Mouse (Mus musculus) gastrocnemius, adult 8-10 months (tissue): ENCODE measurements at regions not wholly inside any gene's neighbourhood (a gene's known extent, or its start where the extent isn't known, plus 50 kb on each side); places are given as distances from the start of the nearest gene placed in this dataset.

Experiments
- DNase-seq, 2 experiments: peaks; one replicate each; pipeline ENCODE4 v3.0.0; 2022; ENCODE audit warnings: low spot score in 2 of 2

DNA sequence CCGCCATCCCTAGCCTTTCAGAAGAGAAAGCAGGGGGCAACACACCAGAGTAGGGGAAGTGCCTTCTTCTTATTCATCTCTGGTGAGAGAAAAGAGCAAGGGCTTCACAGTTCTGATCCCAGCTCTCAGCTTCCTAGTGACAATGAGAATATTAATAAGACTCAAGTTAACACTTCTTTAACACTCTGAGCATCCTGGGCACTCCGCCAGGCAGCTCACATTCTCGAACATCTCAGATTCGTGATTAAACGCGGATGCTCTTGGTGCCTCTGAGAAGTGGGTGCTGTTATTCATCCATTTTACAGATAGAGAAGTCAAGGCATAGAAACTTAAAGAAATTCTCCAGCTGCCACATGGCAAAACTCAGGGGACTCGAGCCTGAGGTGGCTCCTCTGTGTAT, 237.1 kb downstream of the Rps15a start:
- no peak for DNase-seq

- no peak for DNase-seq
These were observed 240.7 kb downstream of the Rps15a start for GRCm38 (mm10) chr7:117875241-117875640.

DNA sequence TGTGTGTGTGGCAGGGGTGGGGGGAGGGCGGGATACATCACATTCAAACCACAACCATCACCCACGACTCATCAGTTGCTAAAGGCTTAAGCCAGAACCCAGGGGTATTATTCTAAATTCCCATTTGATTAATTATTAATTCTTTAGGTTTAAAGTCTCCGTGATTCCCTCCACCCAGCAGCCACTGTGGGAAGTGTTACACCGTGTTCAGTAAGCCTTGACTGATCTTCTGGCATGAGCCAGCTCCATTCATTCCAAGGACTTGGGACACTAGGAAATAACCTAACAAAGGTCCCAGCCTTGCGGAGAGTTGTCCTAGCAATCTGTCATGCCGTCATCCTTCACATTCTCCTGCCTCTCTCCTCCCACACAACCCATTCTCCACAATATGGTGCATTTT, 256.6 kb downstream of the Rps15a start:
- no peak for DNase-seq

- no peak for DNase-seq
These were observed 260.0 kb downstream of the Rps15a start for GRCm38 (mm10) chr7:117855955-117856354.

DNA sequence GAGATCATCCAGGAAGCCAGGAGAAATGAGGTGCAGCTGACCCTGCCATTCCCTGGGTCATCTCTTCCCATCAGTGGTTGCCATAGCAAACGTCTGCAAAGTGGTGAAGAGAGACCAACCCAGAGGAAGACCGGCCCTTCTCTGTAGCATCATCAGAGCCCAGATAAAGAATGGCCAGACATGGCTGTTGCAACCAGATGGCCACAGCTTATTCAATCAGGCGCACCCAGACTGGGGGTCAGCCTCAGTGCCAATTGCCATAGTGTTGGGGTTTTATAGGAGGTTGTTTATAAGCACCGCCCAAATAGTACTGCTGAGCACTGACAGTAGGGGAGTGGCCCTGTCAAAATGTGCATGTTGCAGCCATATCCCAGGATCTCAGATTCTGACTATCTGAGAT, 262.3 kb downstream of the Rps15a start:
- DNase-seq, result no peak

DNA sequence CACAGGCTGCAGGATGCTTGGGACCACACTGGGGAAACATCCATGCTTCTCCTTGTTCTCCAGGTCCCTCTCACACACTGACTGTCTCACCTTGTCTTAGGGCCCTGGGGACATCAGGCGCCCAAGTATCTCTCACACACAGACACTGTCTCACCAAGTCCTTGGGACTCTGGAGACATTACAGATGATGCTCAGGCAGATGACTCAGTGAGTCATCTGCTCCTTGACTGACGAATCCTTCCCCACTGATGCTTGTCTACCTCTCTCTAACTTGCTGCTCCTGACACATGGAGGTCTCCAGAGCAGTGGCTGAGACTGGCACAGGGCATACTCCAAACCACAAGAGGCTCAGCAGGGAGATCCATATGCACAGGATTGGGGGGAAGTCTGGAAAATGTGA, 263.1 kb downstream of the Rps15a start:
- DNase-seq, result no peak

DNA sequence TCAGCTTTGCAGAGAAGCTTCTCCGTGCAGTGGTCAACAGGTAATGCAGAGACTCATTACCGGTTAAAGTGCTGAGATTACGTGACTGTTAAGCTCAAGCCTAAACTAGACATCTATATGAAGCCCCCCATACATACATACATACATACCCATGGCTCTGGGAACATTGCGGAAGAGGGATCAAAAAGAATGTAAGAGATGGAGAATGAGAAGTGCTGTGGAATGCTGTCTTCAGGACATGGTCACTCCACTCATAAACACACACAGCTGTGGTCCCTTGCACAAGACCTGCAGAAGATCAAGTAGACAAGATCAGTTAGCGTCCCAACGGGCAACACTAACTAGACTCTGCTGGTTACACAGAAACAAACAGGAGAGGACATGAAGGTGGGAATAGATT, 265.2 kb downstream of the Rps15a start:
- no peak for DNase-seq

DNA sequence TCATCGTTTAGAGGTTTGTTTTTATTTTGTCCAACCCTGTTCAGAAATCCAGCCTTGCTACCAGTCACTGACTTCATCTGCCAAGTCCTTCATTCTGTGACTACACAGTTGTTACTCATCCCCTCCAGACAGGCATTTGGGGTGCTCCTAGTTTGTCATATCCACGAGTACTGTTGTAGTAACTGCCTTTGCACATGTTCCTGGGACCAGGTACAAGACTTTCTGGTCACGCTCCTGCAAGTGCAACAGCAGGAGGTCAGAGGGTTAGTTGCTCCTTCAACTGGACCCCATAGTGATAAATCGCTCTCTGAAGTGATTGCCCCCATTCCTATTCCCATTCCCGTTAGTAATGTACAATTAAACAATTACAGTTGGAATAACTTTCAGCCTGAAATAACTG, 269.9 kb downstream of the Rps15a start:
- no peak for DNase-seq

- no peak for DNase-seq
These were observed 273.2 kb downstream of the Rps15a start for GRCm38 (mm10) chr7:117842780-117843179.

- DNase-seq, result no peak
These were observed 321.0 kb downstream of the Rps15a start for GRCm38 (mm10) chr7:117795035-117795434.

- no peak for DNase-seq
These were observed 322.0 kb downstream of the Rps15a start for GRCm38 (mm10) chr7:117793991-117794390.

DNA sequence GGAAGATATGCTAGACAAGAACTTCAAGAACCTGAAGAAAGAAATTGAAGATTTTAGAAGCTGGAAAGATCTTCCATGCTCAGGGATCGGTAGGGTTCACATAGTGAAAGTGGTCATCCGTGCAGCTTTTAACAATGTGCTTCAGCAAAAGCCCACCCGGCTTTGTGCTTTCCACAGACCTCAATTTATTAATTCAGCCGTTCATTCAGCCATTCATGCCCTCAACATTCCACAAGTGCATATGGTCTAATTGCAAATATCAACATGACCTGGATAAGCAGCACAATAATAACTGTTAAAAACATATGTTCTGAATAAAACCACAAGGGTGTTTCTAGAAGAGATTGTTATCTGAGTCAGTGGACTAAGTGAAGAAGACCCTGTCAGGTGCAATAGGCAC, 323.5 kb downstream of the Rps15a start:
- DNase-seq, result no peak

DNA sequence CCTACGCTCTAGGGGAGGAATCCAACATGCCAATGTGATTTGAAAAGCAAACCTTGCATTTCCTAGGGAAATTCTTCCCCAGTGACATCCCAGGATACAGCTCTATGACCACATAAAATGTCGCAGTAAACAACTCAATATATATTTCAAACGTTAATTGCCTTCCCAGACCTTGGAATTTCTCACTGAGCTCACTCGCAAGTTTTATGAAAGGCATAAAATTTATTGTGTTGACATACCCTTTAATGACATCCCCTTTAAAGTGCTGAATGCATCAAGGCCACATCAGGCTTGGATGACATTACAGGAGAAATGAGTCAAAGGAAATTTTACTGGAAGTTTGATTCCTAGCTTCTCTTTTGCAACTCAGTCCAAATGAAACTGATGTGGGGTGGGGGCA, 337.0 kb downstream of the Rps15a start:
- DNase-seq, result no peak

DNA sequence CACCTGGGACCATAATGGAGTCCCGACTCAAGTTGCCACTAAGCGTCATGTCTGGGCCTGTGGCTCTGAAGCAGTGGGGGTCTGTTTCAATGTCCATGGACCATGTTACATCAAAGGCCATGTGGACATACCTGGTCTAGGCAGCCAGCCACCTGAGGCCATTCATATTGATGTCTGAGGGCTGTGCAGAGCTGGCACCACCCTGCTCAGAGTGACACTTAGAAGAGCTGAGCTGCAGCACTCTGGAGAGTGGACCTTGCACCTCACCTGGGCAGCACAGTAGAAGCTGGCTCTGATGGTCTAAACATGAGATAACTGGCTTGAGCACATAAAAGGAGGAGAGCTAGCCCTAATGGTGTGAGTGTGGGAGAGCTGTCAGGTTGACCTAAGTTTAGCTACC, 338.1 kb downstream of the Rps15a start:
- DNase-seq, result no peak

DNA sequence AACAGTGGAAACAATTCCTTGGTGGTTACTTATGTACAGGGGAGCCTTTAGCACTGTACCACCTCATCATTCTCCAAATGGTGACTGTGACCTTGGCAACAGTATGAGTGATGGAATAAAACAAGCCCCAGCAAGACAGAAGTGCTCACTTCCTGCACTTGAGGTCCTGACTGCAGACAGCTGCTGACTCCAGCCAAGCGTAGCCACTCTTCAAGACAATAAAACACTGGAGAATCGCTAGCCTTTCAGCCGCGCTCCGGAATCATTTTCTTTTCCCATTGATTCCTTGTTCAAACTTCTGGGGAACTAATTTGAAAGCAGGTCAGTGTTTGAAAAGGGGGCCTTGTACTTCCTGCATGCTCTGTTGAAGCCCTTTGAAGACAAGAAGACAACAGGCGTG, 344.2 kb downstream of the Rps15a start:
- no peak for DNase-seq

GRCm38 (mm10) chr7:117759506-117759905, 356.5 kb downstream of the Rps15a start:
- DNase-seq, result no peak

GRCm38 (mm10) chr7:117757033-117757432, 359.0 kb downstream of the Rps15a start:
- DNase-seq, result no peak

GRCm38 (mm10) chr7:117755830-117756229, 360.2 kb downstream of the Rps15a start:
- DNase-seq, result no peak

GRCm38 (mm10) chr7:117753296-117753695, 362.7 kb downstream of the Rps15a start:
- no peak for DNase-seq

- DNase-seq, result no peak
These were observed 363.4 kb downstream of the Rps15a start for GRCm38 (mm10) chr7:117752302-117753185.

GRCm38 (mm10) chr7:117747991-117748390, 367.2 kb downstream of the Xylt1 start:
- DNase-seq, result no peak

DNA sequence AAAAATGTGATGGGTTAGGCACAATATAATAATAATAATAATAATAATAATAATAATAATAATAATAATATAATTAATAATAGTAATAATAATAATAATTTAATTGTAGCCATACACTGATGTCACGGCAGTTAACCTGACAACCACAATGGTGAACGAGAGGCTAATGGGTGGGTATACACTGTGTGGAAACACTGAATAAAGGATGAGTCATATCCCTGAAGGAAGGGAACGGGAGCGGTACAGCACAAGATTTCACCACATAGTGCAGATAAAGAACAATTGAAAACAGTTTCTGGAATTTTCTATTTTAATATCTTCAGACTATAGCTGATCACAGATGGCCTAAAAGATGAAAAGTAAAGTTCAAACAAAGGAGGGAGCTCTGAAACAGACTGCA, 365.6 kb downstream of the Xylt1 start:
- no peak for DNase-seq

GRCm38 (mm10) chr7:117739706-117740105, 358.9 kb downstream of the Xylt1 start:
- no peak for DNase-seq

GRCm38 (mm10) chr7:117735699-117736020, 354.9 kb downstream of the Xylt1 start:
- no peak for DNase-seq
